Mouse (Mus musculus) kidney, postnatal 10 days (tissue): Measurements from ENCODE around the gene Hscb.

Experiments used
- DNase-seq: peaks from one replicate; pipeline ENCODE4 v3.0.0; 2021; ENCODE audit warnings: mixed read lengths

The Hscb gene

GRCm38 (mm10) chr5:110779998-110780760 is 59.4 kb downstream of the Hscb start, which contains the start of gene Pus1:
TSS of gene Pus1 (minus strand) at chr5:110780659.
- peak; percentile 97 for DNase-seq

DNA sequence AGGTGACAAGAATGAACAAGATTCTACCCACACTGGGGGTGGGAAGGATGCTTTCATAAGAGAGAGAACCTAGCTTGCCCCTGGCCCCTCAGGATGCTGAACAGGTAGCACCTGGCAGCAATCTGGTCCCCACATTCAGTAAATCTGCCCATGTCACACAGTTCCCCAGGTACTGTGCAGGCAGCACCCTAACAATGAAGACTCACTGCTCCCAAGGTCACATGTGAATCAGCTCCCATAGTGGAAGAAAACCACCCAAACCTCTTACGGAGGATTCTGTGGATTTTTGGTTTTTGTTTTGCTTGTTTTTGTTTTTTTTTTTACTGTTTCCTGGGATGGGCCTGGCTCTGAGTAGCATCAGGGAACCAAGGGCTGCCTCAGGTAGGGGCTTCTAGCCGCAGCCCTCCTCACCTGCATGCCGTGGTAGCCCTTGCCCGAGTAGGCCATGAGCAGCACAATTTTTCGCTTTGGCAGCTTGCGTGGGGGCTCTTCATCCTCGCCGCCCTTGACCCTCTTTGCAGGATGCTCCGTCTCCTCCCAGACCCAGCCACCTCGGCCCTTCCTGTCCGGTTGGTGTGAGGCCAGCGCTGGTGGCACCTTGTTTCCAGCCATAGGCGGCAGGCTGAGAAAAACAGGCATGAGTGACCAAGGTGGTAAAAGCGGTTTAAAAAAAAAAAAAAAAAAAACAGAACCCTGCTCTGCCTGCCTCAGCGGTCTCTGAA is 60.1 kb downstream of the Hscb start:
- no peak for DNase-seq
